Mouse (Mus musculus): ENCODE data around the gene Hs6st3.
A peak's percentile ranks its signal among the peaks of the same experiment; 100 is the strongest.

The Hs6st3 gene

GRCm38 (mm10) chr14:119813898-119814297 is 675.8 kb downstream of the Hs6st3 start:
- no peak for DNase-seq

DNA sequence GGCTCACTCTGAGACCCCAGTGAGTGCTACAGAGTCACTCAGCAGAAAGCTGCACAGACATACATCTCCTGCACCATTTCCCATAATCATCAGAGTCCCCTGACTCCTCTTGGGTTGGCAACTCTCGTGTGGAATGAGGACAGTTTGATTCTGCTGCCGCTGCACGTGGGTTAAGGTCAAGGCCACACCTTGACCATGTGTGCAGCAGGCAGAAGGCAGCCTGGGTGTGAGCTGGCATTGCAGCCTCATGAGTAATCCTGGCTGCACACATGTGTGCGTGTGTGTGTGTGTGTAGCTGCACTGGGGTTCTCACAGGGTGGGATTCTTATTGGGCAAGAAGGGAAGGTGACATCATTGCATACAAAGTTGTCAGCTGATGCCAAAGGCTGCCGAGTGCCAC is 677.5 kb downstream of the Hs6st3 start:
- no peak for DNase-seq

DNA sequence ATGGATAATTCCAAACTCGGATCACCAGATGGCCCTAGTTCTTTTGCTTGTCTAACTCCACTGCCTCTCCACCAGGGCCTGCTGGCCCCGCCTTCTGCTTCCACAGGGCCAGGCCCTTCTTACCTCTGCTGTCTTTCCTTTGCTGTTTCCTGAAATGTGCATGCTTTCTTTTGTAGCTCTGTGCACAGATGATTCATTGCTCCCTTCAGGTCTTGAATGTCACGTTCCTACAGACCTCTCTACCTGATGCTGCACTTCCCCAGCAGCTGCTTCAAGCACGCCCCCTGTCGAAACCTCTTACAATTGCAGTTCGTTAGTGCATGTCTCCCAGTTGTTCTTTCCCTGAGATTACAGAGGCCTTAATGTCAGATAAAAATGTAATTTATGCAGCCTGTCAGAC is 682.4 kb downstream of the Hs6st3 start:
- no peak for DNase-seq

GRCm38 (mm10) chr14:119831165-119832011 is 693.2 kb downstream of the Hs6st3 start:
- DNase-seq: no peak

DNA sequence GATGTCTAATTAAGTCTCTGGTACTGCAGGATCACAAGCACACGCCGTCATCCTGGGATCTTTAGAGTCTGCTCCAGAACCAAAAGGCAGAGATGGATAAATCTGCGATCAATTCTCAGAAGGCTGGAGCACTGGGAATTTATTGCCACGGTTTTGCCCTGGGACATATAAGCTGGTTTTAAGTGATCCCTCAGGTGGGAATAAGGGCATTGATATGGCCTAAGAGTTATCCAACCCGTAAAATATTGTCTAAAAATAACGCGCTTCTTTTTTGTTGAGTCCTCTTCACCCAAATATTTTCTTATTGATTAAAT is 693.8 kb downstream of the Hs6st3 start:
- DNase-seq: no peak

DNA sequence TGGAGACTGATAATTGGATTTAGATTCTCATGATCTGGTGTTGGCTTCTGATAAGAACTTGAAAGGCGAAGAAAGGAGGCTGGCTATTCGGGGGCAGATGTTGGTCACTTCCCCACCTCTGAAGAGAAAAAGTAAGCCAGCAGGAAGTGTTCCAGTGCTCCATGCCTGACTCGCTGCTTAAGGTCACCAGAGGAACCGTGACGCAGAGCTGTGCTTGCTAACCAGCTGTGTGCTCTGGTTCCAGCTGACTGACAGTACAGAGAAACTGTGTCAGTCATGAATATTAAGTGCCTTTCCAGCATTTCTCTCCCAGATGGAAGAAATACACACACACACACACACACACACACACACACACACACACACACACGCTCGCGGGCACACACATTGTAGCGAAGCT is 694.8 kb downstream of the Hs6st3 start:
- DNase-seq: peak in 1 of 2 experiments; percentile 18

GRCm38 (mm10) chr14:119834008-119834700 is 696.0 kb downstream of the Hs6st3 start:
- peak in 1 of 2 experiments; percentile 23 for DNase-seq

GRCm38 (mm10) chr14:119836051-119836450 is 697.9 kb downstream of the Hs6st3 start:
- no peak for DNase-seq

DNA sequence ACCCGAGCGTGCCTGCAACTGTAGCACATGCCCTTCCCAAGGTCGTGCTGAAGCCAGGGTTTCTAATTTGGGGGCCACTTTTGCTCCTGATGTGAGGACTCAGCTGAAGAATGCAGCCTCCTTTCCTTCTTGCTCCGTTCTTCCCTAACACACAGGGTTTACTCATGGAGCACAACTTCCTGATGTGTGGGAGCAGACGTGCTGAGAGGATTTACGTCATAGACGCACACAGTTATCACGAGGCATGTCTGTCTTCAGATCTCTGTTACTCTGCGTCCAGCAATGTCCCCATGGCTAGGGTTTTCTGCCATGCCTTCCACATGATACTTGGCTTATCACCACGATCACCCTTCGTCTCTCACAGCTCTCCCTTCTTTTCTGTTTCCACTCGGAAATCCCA is 709.4 kb downstream of the Hs6st3 start:
- no peak for DNase-seq

DNA sequence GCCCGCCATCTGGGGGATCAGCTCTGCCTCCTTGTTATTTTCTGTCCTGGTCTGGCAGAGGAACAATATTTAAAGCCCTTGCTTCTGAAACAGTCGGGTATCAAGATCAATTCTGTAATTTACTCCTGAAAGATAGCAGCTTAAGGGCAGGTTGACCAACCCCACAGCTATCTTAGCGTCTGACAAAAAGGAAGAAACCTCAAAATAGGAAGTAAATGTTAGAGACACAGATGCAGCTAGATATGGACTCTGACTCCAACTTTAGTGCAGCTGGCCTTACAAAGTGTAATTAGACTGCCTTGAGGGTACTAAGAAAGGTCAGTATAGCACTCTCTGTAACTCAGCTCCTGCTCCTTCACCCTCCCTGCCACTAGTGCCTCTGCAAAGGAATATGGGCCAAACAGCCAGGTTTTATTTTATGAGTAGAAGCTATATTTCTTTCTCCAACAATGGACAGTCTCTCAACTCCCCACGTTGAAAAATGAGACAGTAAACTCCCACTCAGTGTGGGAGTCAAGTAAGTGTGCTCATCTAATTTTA is 710.7 kb downstream of the Hs6st3 start:
- DNase-seq: no peak

GRCm38 (mm10) chr14:119849338-119849737 is 711.2 kb downstream of the Hs6st3 start:
- no peak for DNase-seq

DNA sequence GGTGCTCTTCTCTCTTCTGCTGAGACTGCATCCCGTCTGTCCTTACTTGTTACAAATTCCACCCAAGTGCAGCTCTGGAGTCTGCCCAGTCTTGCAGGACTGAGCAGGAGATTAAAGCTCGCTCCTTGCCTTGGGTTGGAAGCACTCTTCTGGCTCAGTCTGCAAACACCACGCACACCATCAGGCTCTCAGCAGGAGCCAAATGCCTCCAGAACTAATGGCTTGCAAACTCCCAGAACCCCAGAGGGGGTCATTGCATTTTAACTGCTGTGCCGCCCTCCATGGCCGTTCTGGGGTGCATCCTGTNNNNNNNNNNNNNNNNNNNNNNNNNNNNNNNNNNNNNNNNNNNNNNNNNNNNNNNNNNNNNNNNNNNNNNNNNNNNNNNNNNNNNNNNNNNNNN is 714.0 kb downstream of the Hs6st3 start:
- DNase-seq: no peak

GRCm38 (mm10) chr14:119857338-119858291 is 719.5 kb downstream of the Hs6st3 start:
- DNase-seq: no peak

GRCm38 (mm10) chr14:119873617-119874016 is 735.5 kb downstream of the Hs6st3 start:
- no peak for DNase-seq

- DNase-seq: no peak
Measured at GRCm38 (mm10) chr14:119892922-119893321, 754.8 kb downstream of the Hs6st3 start.

GRCm38 (mm10) chr14:119895097-119895496 is 757.0 kb downstream of the Hs6st3 start:
- DNase-seq: no peak

DNA sequence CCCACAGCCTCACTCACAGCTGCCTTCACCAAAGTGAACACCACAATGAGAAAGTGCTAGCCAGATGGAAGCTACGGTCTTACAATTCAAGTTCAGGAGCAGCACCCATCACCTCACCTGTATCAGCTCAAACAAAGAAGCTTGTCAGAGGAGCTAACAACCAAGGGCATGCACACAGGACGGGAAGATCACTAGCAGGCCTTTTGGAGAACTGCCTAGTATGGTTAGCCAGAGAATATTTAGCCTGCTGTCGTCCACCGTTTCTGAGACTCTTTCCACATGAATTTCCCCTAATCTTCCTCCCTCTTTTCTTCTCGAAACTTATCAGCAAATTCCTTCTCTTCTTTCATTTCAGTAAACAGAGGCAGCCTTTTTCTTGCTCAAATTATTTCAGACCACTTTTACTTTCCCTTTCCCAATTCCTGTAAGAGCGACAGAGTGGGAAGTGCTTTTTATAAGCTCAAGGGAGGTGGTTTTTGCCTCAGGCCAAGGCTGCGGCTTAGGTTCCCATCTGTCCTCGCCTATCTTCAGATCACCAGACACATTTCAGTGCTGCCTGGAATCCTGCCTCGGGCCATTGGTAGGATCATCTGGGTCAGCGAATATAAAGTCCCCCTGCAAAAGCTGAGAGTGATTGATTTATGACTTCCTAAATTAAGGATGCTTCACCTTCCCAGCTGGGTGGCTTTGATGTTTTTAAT is 757.8 kb downstream of the Hs6st3 start:
- no peak for DNase-seq

DNA sequence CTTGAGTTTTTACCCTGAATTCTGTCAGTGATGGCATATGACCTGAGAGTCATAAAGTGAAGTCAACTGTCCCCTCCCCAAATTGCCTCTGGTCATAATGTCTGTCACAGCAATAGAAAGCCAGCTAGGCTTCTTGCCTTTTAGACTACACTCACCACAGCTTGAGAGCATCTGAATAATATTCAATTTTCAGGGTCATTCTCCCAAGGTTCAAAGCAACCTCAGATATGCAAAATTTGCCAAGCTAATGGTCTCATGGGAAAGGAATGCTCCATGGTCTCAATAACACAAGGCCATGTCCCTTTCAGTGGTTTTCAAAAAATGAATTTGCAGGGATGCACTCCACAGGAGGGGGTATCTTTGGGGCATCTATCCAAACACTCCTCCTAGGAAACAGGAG is 764.3 kb downstream of the Hs6st3 start:
- DNase-seq: no peak

- DNase-seq: peak in 1 of 2 experiments; percentile 2
Measured at GRCm38 (mm10) chr14:119908032-119908675, 770.0 kb downstream of the Hs6st3 start.

- no peak for DNase-seq
Measured at GRCm38 (mm10) chr14:119914508-119914907, 776.4 kb downstream of the Hs6st3 start.

DNA sequence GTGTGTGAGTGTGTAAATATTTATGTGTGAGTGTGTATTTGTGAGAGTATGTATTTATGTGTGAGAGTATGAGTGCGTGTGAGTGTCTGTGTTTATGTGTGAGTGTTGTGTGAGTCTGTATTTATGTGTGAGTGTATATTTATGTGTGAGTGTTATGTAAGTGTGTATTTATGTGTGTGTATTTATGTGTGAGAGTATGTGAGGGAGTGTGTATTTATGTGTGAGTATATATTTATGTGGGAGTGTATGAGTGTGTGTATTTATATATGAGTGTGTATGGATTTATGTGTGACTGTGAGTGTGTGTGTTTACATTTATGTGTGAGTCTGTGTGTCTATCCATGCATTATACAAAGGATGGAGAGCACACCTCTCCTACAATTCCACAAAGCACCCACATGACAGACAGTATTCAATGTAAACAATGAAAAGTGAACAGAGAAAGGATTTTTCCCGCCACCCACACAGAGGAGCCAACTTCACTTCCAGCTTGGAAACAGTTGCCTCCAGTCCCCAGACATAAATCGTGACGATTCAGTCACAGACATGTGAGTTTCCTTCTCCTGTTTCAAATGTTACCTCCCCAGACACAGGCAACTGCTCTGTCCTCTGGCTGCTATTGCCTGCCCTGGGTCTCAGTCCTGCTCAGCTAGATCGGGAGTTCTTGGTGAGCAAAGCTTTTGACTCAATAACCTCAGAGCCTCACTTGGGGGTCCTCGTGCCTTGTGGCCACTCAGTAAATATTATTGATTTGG is 780.3 kb downstream of the Hs6st3 start:
- no peak for DNase-seq

All from lung, adult 18-20 months (tissue).